Mouse (Mus musculus): ENCODE results near the gene Cst7. TPM values are rescaled to one million over a fixed set of nuclear protein-coding genes. Genes with fewer than 3 reads are reported as not detected.
"Not testable (repeated sequence)": the region's sequence is repeated elsewhere in the genome, so short reads cannot be mapped to it uniquely, and the experiment has no call there.

Cst7 gene
- polyA plus RNA-seq (2014; fragmentation: Nextera tagmentation; extraction: Ambion mirVana): 0.40 and 0.50 TPM in 2 replicates

DNA sequence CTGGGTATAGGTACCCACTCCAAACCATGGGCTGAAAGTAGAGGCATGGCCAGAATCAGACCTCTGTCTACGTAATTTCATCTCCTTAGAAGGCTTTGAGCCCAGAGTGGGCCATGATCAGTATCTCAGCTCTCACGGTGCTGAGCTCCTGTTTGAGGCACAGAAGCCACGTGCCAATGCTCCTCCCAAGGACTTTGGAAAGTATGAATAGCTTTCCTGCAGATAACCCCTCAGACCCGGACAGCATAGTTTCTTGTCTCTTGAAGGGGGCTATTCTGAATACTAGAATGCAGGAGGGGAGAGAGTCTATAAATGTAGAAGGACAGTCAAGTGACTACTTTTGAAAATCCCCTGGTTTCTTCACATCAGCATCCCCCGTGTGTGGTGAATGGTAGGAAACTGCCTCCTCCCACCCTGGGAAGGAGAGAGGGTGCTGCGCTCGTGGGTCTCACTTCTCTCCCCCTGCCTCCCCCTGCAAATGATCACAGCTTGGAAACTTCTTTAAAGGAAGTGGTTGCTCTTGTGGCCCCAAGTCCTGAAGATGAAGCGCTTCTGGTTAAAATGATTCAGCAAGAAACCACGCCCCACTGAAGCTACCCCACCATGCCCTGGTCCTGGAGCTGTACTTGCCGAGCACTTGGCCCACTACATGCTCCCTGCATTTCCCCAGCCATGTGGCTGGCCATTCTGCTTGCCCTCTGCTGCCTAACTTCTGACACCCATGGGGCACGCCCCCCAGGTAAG is at the start of gene Cst7:
TSS of gene Cst7 (plus strand) at position 569 of the 744 bp plus-strand sequence.
- Histone ChIP-seq H3K27me3 (ENCODE audit: control insufficient read depth, insufficient read depth, low read length) (no peaks in the 10 kb centered on the region), H3K4me1 (ENCODE audit: control insufficient read depth, insufficient read depth, low read length) (no peaks in the 10 kb centered on the region), H3K27ac (ENCODE audit: low read depth, low read length) (no peak within 1 kb of the TSS), H3K9me3 (ENCODE audit: control insufficient read depth, low read length) (no peaks in the 10 kb centered on the region), H3K4me2 (ENCODE audit: low read depth) (no peak within 1 kb of the TSS), H3K4me3 (ENCODE audit: low read depth, low read length) (no peak within 1 kb of the TSS), H3K36me3 (ENCODE audit: control insufficient read depth, insufficient read depth, low read length) (no peaks in the 10 kb centered on the region), H3K9ac (ENCODE audit: low read length) (no peak within 1 kb of the TSS)
- WGBS: 78% methylated on average over 11 of the region's 11 CpGs
- DNase-seq (ENCODE audit: low spot score) (no peak), ATAC-seq (ENCODE audit: insufficient read depth, low FRiP score, low TSS enrichment) (no peak)

- ATAC-seq (ENCODE audit: insufficient read depth, low FRiP score, low TSS enrichment) (peak; percentile 64), DNase-seq (ENCODE audit: low spot score) (peak; percentile 17)
- peak overlapping the region; percentile 71 for H3K4me2 ChIP-seq (ENCODE audit: low read depth)
Measured at GRCm38 (mm10) chr2:150525703-150526207, 44.5 kb upstream of the Cst7 start.

DNA sequence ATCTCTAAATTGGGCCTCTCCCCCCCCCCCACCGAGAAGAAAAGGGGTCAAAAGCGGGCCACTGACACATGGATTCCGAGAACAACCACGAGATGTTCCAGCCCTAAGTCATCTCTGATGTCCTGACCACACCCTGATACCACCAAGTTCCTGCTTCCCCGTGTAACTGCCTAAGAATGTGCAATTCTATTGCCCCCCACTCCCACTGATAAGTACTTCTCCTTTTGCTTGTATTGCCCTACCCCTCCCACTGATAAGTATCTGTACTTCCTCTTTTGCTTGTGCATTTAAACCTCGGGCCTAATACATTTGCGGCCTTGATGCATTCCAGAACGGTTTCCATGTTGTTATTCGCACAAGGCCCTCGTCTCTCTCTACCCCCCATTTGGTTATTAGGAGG is 20.6 kb upstream of the Cst7 start:
- H3K9me3 ChIP-seq (ENCODE audit: control insufficient read depth, low read length): not testable (repeated sequence)

More at GRCm38 (mm10) chr2:150525703-150526207, 44.5 kb upstream of the Cst7 start:
- WGBS: 2% methylated on average over 42 of the region's 42 CpGs
- H3K9ac ChIP-seq (ENCODE audit: low read length): peak overlapping the region; percentile 49
- H3K36me3 ChIP-seq (ENCODE audit: control insufficient read depth, insufficient read depth, low read length): no peaks in the 10 kb centered on the region
- H3K27ac ChIP-seq (ENCODE audit: low read depth, low read length): no peak overlapping the region
- no peaks in the 10 kb centered on the region for H3K9me3 ChIP-seq (ENCODE audit: control insufficient read depth, low read length)
- H3K4me1 ChIP-seq (ENCODE audit: control insufficient read depth, insufficient read depth, low read length): no peaks in the 10 kb centered on the region
- H3K4me3 ChIP-seq (ENCODE audit: low read depth, low read length): peak overlapping the region; percentile 37
- peaks cover 8% of the 10 kb centered on the region for H3K27me3 ChIP-seq (ENCODE audit: control insufficient read depth, insufficient read depth, low read length)

DNA sequence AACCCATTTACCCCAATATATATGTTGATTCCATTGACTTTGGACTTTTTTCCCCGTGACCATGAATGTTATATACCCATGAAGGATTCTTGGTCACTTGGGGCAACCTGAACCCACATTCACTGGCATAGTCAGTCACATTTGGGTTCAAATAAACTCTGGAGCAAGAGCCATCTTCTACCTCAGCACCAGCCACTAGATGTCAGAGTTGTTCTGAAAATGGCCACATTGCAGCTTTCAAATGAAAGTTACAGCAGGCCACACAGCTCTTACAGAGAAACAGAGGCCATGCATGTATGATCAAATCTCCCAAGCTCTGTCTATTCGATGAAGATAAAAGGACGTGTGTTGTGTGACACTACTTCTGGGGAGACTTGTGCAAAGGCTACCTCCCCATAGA is 11.6 kb upstream of the Cst7 start:
- ATAC-seq (ENCODE audit: insufficient read depth, low FRiP score, low TSS enrichment) (no peak), DNase-seq (ENCODE audit: low spot score) (peak; percentile 25)
- no peaks in the 10 kb centered on the region for H3K9me3 ChIP-seq (ENCODE audit: control insufficient read depth, low read length)
- no peak overlapping the region for H3K4me3 ChIP-seq (ENCODE audit: low read depth, low read length)
- H3K4me1 ChIP-seq (ENCODE audit: control insufficient read depth, insufficient read depth, low read length): no peaks in the 10 kb centered on the region
- H3K4me2 ChIP-seq (ENCODE audit: low read depth): no peak overlapping the region
- H3K27ac ChIP-seq (ENCODE audit: low read depth, low read length): no peak overlapping the region
- no peaks in the 10 kb centered on the region for H3K36me3 ChIP-seq (ENCODE audit: control insufficient read depth, insufficient read depth, low read length)
- 58% methylated on average over 3 of the region's 3 CpGs for WGBS
- no peaks in the 10 kb centered on the region for H3K27me3 ChIP-seq (ENCODE audit: control insufficient read depth, insufficient read depth, low read length)
- no peak overlapping the region for H3K9ac ChIP-seq (ENCODE audit: low read length)

More for the DNA sequence above, 20.6 kb upstream of the Cst7 start:
- WGBS: 76% methylated on average over 10 of the region's 10 CpGs
- DNase-seq (ENCODE audit: low spot score); H3K36me3 ChIP-seq (ENCODE audit: control insufficient read depth, insufficient read depth, low read length); H3K4me2 ChIP-seq (ENCODE audit: low read depth); ATAC-seq (ENCODE audit: insufficient read depth, low FRiP score, low TSS enrichment); H3K27me3 ChIP-seq (ENCODE audit: control insufficient read depth, insufficient read depth, low read length); H3K27ac ChIP-seq (ENCODE audit: low read depth, low read length); H3K4me3 ChIP-seq (ENCODE audit: low read depth, low read length); H3K4me1 ChIP-seq (ENCODE audit: control insufficient read depth, insufficient read depth, low read length); H3K9ac ChIP-seq (ENCODE audit: low read length): not testable (repeated sequence)

- ATAC-seq (ENCODE audit: insufficient read depth, low FRiP score, low TSS enrichment): no peak
- H3K36me3 ChIP-seq (ENCODE audit: control insufficient read depth, insufficient read depth, low read length): no peaks in the 10 kb centered on the region
- H3K4me1 ChIP-seq (ENCODE audit: control insufficient read depth, insufficient read depth, low read length): no peaks in the 10 kb centered on the region
- no peak overlapping the region for H3K4me2 ChIP-seq (ENCODE audit: low read depth)
- DNase-seq (ENCODE audit: low spot score): no peak
- no peak overlapping the region for H3K4me3 ChIP-seq (ENCODE audit: low read depth, low read length)
- WGBS: 87% methylated on average over 2 of the region's 2 CpGs
- H3K27ac ChIP-seq (ENCODE audit: low read depth, low read length): no peak overlapping the region
- H3K9ac ChIP-seq (ENCODE audit: low read length): no peak overlapping the region
- H3K27me3 ChIP-seq (ENCODE audit: control insufficient read depth, insufficient read depth, low read length): no peaks in the 10 kb centered on the region
- no peaks in the 10 kb centered on the region for H3K9me3 ChIP-seq (ENCODE audit: control insufficient read depth, low read length)
Measured at GRCm38 (mm10) chr2:150567051-150567450, 3.2 kb upstream of the Cst7 start.

- WGBS: 86% methylated on average over 2 of the region's 2 CpGs
- Histone ChIP-seq H3K9me3 (ENCODE audit: control insufficient read depth, low read length) (no peaks in the 10 kb centered on the region), H3K27me3 (ENCODE audit: control insufficient read depth, insufficient read depth, low read length) (no peaks in the 10 kb centered on the region), H3K9ac (ENCODE audit: low read length) (no peak overlapping the region), H3K27ac (ENCODE audit: low read depth, low read length) (no peak overlapping the region), H3K36me3 (ENCODE audit: control insufficient read depth, insufficient read depth, low read length) (no peaks in the 10 kb centered on the region), H3K4me2 (ENCODE audit: low read depth) (no peak overlapping the region), H3K4me1 (ENCODE audit: control insufficient read depth, insufficient read depth, low read length) (no peaks in the 10 kb centered on the region), H3K4me3 (ENCODE audit: low read depth, low read length) (no peak overlapping the region)
- no peak for ATAC-seq (ENCODE audit: insufficient read depth, low FRiP score, low TSS enrichment)
- DNase-seq (ENCODE audit: low spot score): no peak
Measured at GRCm38 (mm10) chr2:150570761-150571160, 546 bp downstream of the Cst7 start.

GRCm38 (mm10) chr2:150572463-150572862 is 2.2 kb downstream of the Cst7 start:
- Histone ChIP-seq H3K4me3 (ENCODE audit: low read depth, low read length) (no peak overlapping the region), H3K4me2 (ENCODE audit: low read depth) (no peak overlapping the region), H3K9me3 (ENCODE audit: control insufficient read depth, low read length) (no peaks in the 10 kb centered on the region), H3K27me3 (ENCODE audit: control insufficient read depth, insufficient read depth, low read length) (no peaks in the 10 kb centered on the region), H3K27ac (ENCODE audit: low read depth, low read length) (no peak overlapping the region), H3K4me1 (ENCODE audit: control insufficient read depth, insufficient read depth, low read length) (no peaks in the 10 kb centered on the region), H3K9ac (ENCODE audit: low read length) (no peak overlapping the region), H3K36me3 (ENCODE audit: control insufficient read depth, insufficient read depth, low read length) (no peaks in the 10 kb centered on the region)
- ATAC-seq (ENCODE audit: insufficient read depth, low FRiP score, low TSS enrichment) (no peak), DNase-seq (ENCODE audit: low spot score) (no peak)
- WGBS: 90% methylated on average over 3 of the region's 3 CpGs

DNA sequence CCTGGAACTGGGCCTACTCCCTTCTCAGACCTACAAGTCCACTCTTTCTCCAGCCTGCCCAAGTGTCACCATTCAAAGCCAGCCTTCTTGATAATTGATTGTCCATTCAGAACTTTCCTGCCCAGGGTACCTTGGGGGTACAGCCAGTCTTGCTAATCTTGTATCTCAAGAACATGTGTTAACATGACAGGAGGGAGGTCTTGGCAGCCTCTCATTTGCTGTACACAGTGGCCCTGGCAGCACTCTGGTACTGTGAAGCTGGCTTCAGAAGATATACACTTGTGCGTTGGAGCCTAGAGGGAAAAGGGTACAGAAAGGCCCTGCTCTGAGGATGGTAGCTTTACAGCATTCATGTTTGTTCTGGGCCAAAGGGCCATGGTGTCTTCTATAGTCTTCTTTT is 6.0 kb downstream of the Cst7 start:
- Histone ChIP-seq H3K27ac (ENCODE audit: low read depth, low read length) (no peak overlapping the region), H3K4me2 (ENCODE audit: low read depth) (no peak overlapping the region), H3K36me3 (ENCODE audit: control insufficient read depth, insufficient read depth, low read length) (no peaks in the 10 kb centered on the region), H3K9ac (ENCODE audit: low read length) (no peak overlapping the region), H3K9me3 (ENCODE audit: control insufficient read depth, low read length) (no peaks in the 10 kb centered on the region), H3K27me3 (ENCODE audit: control insufficient read depth, insufficient read depth, low read length) (no peaks in the 10 kb centered on the region), H3K4me3 (ENCODE audit: low read depth, low read length) (no peak overlapping the region), H3K4me1 (ENCODE audit: control insufficient read depth, insufficient read depth, low read length) (no peaks in the 10 kb centered on the region)
- DNase-seq (ENCODE audit: low spot score): no peak
- no peak for ATAC-seq (ENCODE audit: insufficient read depth, low FRiP score, low TSS enrichment)
- WGBS: 100% methylated on average over 1 of the region's 1 CpGs

- WGBS: 83% methylated on average over 5 of the region's 5 CpGs
- ATAC-seq (ENCODE audit: insufficient read depth, low FRiP score, low TSS enrichment): no peak
- Histone ChIP-seq H3K27me3 (ENCODE audit: control insufficient read depth, insufficient read depth, low read length) (no peaks in the 10 kb centered on the region), H3K9me3 (ENCODE audit: control insufficient read depth, low read length) (no peaks in the 10 kb centered on the region), H3K4me3 (ENCODE audit: low read depth, low read length) (no peak overlapping the region), H3K9ac (ENCODE audit: low read length) (no peak overlapping the region), H3K4me2 (ENCODE audit: low read depth) (no peak overlapping the region), H3K4me1 (ENCODE audit: control insufficient read depth, insufficient read depth, low read length) (no peaks in the 10 kb centered on the region), H3K27ac (ENCODE audit: low read depth, low read length) (no peak overlapping the region), H3K36me3 (ENCODE audit: control insufficient read depth, insufficient read depth, low read length) (no peaks in the 10 kb centered on the region)
- DNase-seq (ENCODE audit: low spot score): no peak
Measured at GRCm38 (mm10) chr2:150578603-150579002, 8.4 kb downstream of the Cst7 start.
